Mouse (Mus musculus) midbrain, postnatal 0 days (tissue): ENCODE measurements at regions not wholly inside any gene's neighbourhood (a gene's known extent, or its start where the extent isn't known, plus 50 kb on each side); places are given as distances from the start of the nearest gene placed in this dataset.

ENCODE experiments used
- ATAC-seq: fragments of 200-750 bp; cut with Nextera tagmentation; 2 replicates; pipeline ENCODE4 v1.8.0; 2017; ENCODE audit warnings: moderate number of reproducible peaks, mild to moderate bottlenecking, moderate TSS enrichment, moderate library complexity; ENCODE audit not compliant: low FRiP score
- DNase-seq: peaks from one replicate; pipeline ENCODE4 v3.0.0-alpha.2; 2015; ENCODE audit warnings: low spot score
- H3K27ac ChIP-seq: fragments of 300-500 bp; sonication (generic); 2 replicates; pipeline ENCODE4 v1.5.1; 2014; ENCODE audit warnings: low read depth, mild to moderate bottlenecking, low read length, mixed read lengths
- H3K27me3 ChIP-seq: fragments of 300-500 bp; sonication (generic); 2 replicates; pipeline ENCODE4 v1.6.1; 2014; ENCODE audit warnings: low read length, control low read depth, mixed read lengths; ENCODE audit not compliant: insufficient read depth
- H3K36me3 ChIP-seq: fragments of 300-500 bp; sonication (generic); 2 replicates; pipeline ENCODE4 v1.6.1; 2014; ENCODE audit warnings: low read length, control low read depth, mixed read lengths; ENCODE audit not compliant: insufficient read depth
- H3K4me1 ChIP-seq: fragments of 300-500 bp; sonication (generic); 2 replicates; pipeline ENCODE4 v1.6.1; 2014; ENCODE audit warnings: mild to moderate bottlenecking, control low read depth, antibody characterized with exemption, low read length, mixed read lengths; ENCODE audit not compliant: insufficient read depth
- H3K4me2 ChIP-seq: fragments of 300-500 bp; sonication (generic); 2 replicates; pipeline ENCODE4 v1.6.1; 2014; ENCODE audit warnings: low read depth, mild to moderate bottlenecking, low read length, mixed read lengths; ENCODE audit not compliant: poor library complexity, severe bottlenecking
- H3K4me3 ChIP-seq: fragments of 300-500 bp; sonication (generic); 2 replicates; pipeline ENCODE4 v1.5.1; 2014; ENCODE audit warnings: low read depth, mild to moderate bottlenecking, low read length, moderate library complexity
- H3K9ac ChIP-seq: fragments of 300-500 bp; sonication (generic); replicated peaks from 2 replicates; pipeline ENCODE4 v1.6.1; 2014; ENCODE audit warnings: mild to moderate bottlenecking, low read length, moderate library complexity, mixed read lengths; ENCODE audit not compliant: poor library complexity, severe bottlenecking
- H3K9me3 ChIP-seq: fragments of 300-500 bp; sonication (generic); 2 replicates; pipeline ENCODE4 v1.6.1; 2016; ENCODE audit warnings: low read length, control low read depth
- CTCF ChIP-seq: IDR thresholded peaks from 2 replicates; pipeline ENCODE4 v1.5.1; 2016; ENCODE audit warnings: antibody characterized with exemption, mild to moderate bottlenecking
- WGBS: fragments of 180-500 bp; shearing (Covaris S2); extraction: QIAGEN DNeasy Blood & Tissue Kit; methylation state at CpG from one replicate; pipeline ENCODE4 v1.1.7; 2014; 5-methylcytosine and 5-hydroxymethylcytosine counted together

- no peak overlapping the region for H3K4me3 ChIP-seq
- DNase-seq: no peak
- H3K36me3 ChIP-seq: no peaks in the 10 kb centered on the region
- no peak for TF ChIP-seq CTCF
- ATAC-seq: no peak
- H3K9me3 ChIP-seq: 0 out of 2 replicates have a peak, but pooled peaks cover 5% of the 10 kb centered on the region
- no peaks in the 10 kb centered on the region for H3K27me3 ChIP-seq
- H3K9ac ChIP-seq: no peak overlapping the region
- H3K4me2 ChIP-seq: no peak overlapping the region
- 0 out of 2 replicates have a peak, but pooled peaks cover 3% of the 10 kb centered on the region for H3K4me1 ChIP-seq
- 87% methylated on average over 3 of the region's 3 CpGs for WGBS
- H3K27ac ChIP-seq: no peak overlapping the region
Observed at GRCm38 (mm10) chr17:62962292-62962618, 81.1 kb upstream of the Efna5 start.

- Histone ChIP-seq H3K27ac (no peak overlapping the region), H3K9ac (no peak overlapping the region), H3K4me2 (no peak overlapping the region), H3K9me3 (no peaks in the 10 kb centered on the region), H3K4me1 (0 out of 2 replicates have a peak, but pooled peaks cover 3% of the 10 kb centered on the region), H3K27me3 (no peaks in the 10 kb centered on the region), H3K4me3 (no peak overlapping the region), H3K36me3 (no peaks in the 10 kb centered on the region)
- peak; percentile 15 for DNase-seq
- 85% methylated on average over 19 of the region's 19 CpGs for WGBS
- ATAC-seq: no peak
- TF ChIP-seq CTCF: no peak
Observed at GRCm38 (mm10) chr17:62961596-62962291, 80.6 kb upstream of the Efna5 start.

GRCm38 (mm10) chr17:62959146-62959545 is 78.0 kb upstream of the Efna5 start:
- DNase-seq (no peak), ATAC-seq (no peak)
- Histone ChIP-seq H3K27me3 (no peaks in the 10 kb centered on the region), H3K4me2 (no peak overlapping the region), H3K9ac (no peak overlapping the region), H3K27ac (no peak overlapping the region), H3K4me1 (0 out of 2 replicates have a peak, but pooled peaks cover 3% of the 10 kb centered on the region), H3K36me3 (no peaks in the 10 kb centered on the region), H3K9me3 (no peaks in the 10 kb centered on the region), H3K4me3 (no peak overlapping the region)
- WGBS: 63% methylated on average over 3 of the region's 3 CpGs
- no peak for TF ChIP-seq CTCF

GRCm38 (mm10) chr17:62947537-62948193 is 66.5 kb upstream of the Efna5 start:
- H3K27ac ChIP-seq: no peak overlapping the region

DNA sequence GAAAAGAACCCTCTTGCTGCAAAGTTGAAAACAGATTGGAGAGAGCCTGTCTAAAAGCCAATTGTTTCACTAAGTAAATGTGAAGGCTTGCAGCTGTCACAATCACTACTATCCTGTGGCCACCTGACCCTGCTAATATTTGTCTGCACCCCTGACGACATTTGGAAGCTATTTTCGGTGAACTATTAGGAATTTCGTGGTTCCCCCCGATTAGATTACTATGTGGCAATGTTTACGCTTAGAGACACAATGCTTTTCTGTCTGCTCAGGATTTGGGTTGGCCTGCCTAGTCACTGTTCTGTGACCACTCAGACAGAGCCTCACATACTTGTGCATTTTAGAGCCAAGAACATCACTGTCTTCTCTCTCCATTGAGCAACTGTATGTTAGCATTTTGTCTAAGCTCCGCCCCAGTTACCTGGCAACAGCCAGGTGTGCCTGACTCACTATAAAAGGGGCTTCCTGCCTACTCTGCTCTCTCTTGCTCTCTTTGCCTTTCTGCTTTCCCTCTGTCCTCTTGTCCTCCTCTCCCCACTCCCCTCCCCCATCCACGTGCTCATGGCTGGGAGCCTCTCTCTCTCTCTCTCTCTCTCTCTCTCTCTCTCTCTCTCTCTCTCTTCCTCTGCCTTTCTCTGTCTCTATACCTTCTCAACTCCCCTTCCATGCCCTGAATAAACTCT is 59.6 kb upstream of the Efna5 start:
- WGBS: 18% methylated on average over 7 of the region's 7 CpGs
- ATAC-seq (peak; percentile 56; the same call in 1 of the 2 replicates), DNase-seq (peak; percentile 21)
- Histone ChIP-seq H3K4me2 (peak overlapping the region; percentile 23), H3K4me3 (no peak overlapping the region), H3K9ac (no peak overlapping the region), H3K9me3 (no peaks in the 10 kb centered on the region), H3K27ac (no peak overlapping the region), H3K27me3 (no peaks in the 10 kb centered on the region), H3K36me3 (no peaks in the 10 kb centered on the region), H3K4me1 (peaks cover 5% of the 10 kb centered on the region)
- TF ChIP-seq CTCF: no peak

More at GRCm38 (mm10) chr17:62947537-62948193, 66.5 kb upstream of the Efna5 start:
- 72% methylated on average over 1 of the region's 1 CpGs for WGBS
- Histone ChIP-seq H3K4me1 (no peaks in the 10 kb centered on the region), H3K4me2 (no peak overlapping the region), H3K27me3 (no peaks in the 10 kb centered on the region), H3K9me3 (no peaks in the 10 kb centered on the region), H3K9ac (no peak overlapping the region), H3K4me3 (no peak overlapping the region), H3K36me3 (no peaks in the 10 kb centered on the region)
- DNase-seq: no peak
- ATAC-seq: no peak
- no peak for TF ChIP-seq CTCF
